Mouse (Mus musculus) MEL (cell line): ENCODE results near the gene Col13a1. TPM values are rescaled to one million over a fixed set of nuclear protein-coding genes. Genes with fewer than 3 reads are reported as not detected.

ENCODE experiments used
- DNase-seq: peaks from one replicate; pipeline ENCODE4 v3.0.0; 2011; ENCODE audit warnings: low read depth, low spot score
- H3K27ac ChIP-seq: 2 replicates; pipeline ENCODE4 v1.5.1; 2012; ENCODE audit warnings: low read depth, mild to moderate bottlenecking, control low read depth, low read length, moderate library complexity; ENCODE audit not compliant: control insufficient read depth
- H3K27me3 ChIP-seq, 2 experiments: fragments of 150-350 bp in 1 of 2; sonication (generic) in 1 of 2; 2 replicates each; pipeline ENCODE4 v1.6.1; 2012; ENCODE audit warnings: low read length in 2 of 2, mild to moderate bottlenecking in 2 of 2, improper control_type of control experiment in 1 of 2, moderate library complexity in 1 of 2; ENCODE audit not compliant: insufficient read depth in 2 of 2, control insufficient read depth in 1 of 2
- H3K36me3 ChIP-seq, 2 experiments: 2 replicates each; pipeline ENCODE4 v1.6.1; 2012 to 2014; ENCODE audit warnings: low read length in 2 of 2, improper control_type of control experiment in 1 of 2, inconsistent platforms in 1 of 2, mild to moderate bottlenecking in 1 of 2; ENCODE audit not compliant: insufficient read depth in 2 of 2, control insufficient read depth in 1 of 2
- H3K4me1 ChIP-seq, 2 experiments: fragments of 150-350 bp in 1 of 2; sonication (generic) in 1 of 2; 2 replicates each; pipeline ENCODE4 v1.6.1; 2012; ENCODE audit warnings: low read length in 2 of 2, improper control_type of control experiment in 1 of 2, mild to moderate bottlenecking in 1 of 2; ENCODE audit not compliant: insufficient read depth in 2 of 2, control insufficient read depth in 1 of 2
- H3K4me3 ChIP-seq, 2 experiments: fragments of 150-350 bp in 1 of 2; sonication (generic) in 1 of 2; 2 replicates each; pipeline ENCODE4 v1.5.1; 2012; ENCODE audit warnings: low read depth in 2 of 2, low read length in 2 of 2, mild to moderate bottlenecking in 2 of 2, moderate library complexity in 2 of 2, control low read depth in 1 of 2, improper control_type of control experiment in 1 of 2; ENCODE audit not compliant: control insufficient read depth in 1 of 2, insufficient read depth in 1 of 2
- H3K79me2 ChIP-seq: 2 replicates; pipeline ENCODE4 v1.6.1; 2012; ENCODE audit warnings: mild to moderate bottlenecking, low read length, moderate library complexity; ENCODE audit not compliant: control insufficient read depth, poor library complexity, insufficient read depth
- H3K9ac ChIP-seq: 2 replicates; pipeline ENCODE4 v1.6.1; 2012; ENCODE audit warnings: low read depth, mild to moderate bottlenecking, control low read depth, low read length, moderate library complexity; ENCODE audit not compliant: control insufficient read depth, poor library complexity, severe bottlenecking
- H3K9me3 ChIP-seq: fragments of 150-350 bp; sonication (generic); replicated peaks from 2 replicates; pipeline ENCODE4 v1.6.1; 2012; ENCODE audit warnings: mild to moderate bottlenecking, low read length, improper control_type of control experiment, moderate library complexity; ENCODE audit not compliant: insufficient read depth
- BHLHE40 ChIP-seq: IDR thresholded peaks from 2 replicates; pipeline ENCODE4 v1.6.1; 2012; ENCODE audit warnings: low read depth, mild to moderate bottlenecking, inconsistent platforms, low read length, improper control_type of control experiment, borderline replicate concordance
- CHD1 ChIP-seq: IDR thresholded peaks from 2 replicates; pipeline ENCODE4 v1.6.1; 2012; ENCODE audit warnings: low read depth, mild to moderate bottlenecking, inconsistent platforms, low read length, improper control_type of control experiment
- CHD2 ChIP-seq: IDR thresholded peaks from 2 replicates; pipeline ENCODE4 v1.6.1; 2011; ENCODE audit warnings: low read length, improper control_type of control experiment
- CTCF ChIP-seq, 3 experiments: IDR thresholded peaks in 2 of 3; conservative IDR thresholded peaks in 1 of 3; 2 replicates each; pipeline ENCODE4 v1.5.1; 2011 to 2012; ENCODE audit warnings: low read length in 3 of 3, low read depth in 2 of 3, mild to moderate bottlenecking in 2 of 3, improper control_type of control experiment in 1 of 3, inconsistent platforms in 1 of 3, mixed read lengths in 1 of 3, moderate library complexity in 1 of 3; ENCODE audit not compliant: control insufficient read depth in 1 of 3, insufficient read depth in 1 of 3, poor library complexity in 1 of 3, severe bottlenecking in 1 of 3
- HCFC1 ChIP-seq: IDR thresholded peaks from 2 replicates; pipeline ENCODE4 v1.6.1; 2012; ENCODE audit warnings: low read depth, mild to moderate bottlenecking, inconsistent platforms, low read length, improper control_type of control experiment, moderate library complexity
- JUND ChIP-seq: IDR thresholded peaks from 2 replicates; pipeline ENCODE4 v1.6.1; 2011; ENCODE audit warnings: low read depth, mild to moderate bottlenecking, improper control_type of control experiment, low read length
- MAX ChIP-seq: IDR thresholded peaks from 2 replicates; pipeline ENCODE4 v1.6.1; 2011; ENCODE audit warnings: low read length, improper control_type of control experiment
- MXI1 ChIP-seq: IDR thresholded peaks from 2 replicates; pipeline ENCODE4 v1.6.1; 2011; ENCODE audit warnings: mild to moderate bottlenecking, low read depth, low read length, improper control_type of control experiment
- RCOR1 ChIP-seq: IDR thresholded peaks from 2 replicates; pipeline ENCODE4 v1.6.1; 2012; ENCODE audit warnings: low read depth, mild to moderate bottlenecking, inconsistent platforms, low read length, improper control_type of control experiment
- TBP ChIP-seq: IDR thresholded peaks from 2 replicates; pipeline ENCODE4 v1.8.0; 2011; ENCODE audit warnings: low read depth, low read length, improper control_type of control experiment
- ZNF384 ChIP-seq: IDR thresholded peaks from 2 replicates; pipeline ENCODE4 v1.6.1; 2012; ENCODE audit warnings: low read depth, mild to moderate bottlenecking, inconsistent platforms, low read length, improper control_type of control experiment
- polyA plus RNA-seq, 2 experiments: library from polyadenylated mRNA; stranded (reverse) in 1 of 2; unstranded in 1 of 2; fragments of >175 nt in 1 of 2; fragments of >200 nt in 1 of 2; gene quantifications; 2 replicates each; pipeline versions ENCODE4 v1.2.1 to v1.2.4; 2012; ENCODE audit warnings: low replicate concordance in 2 of 2, low read depth in 1 of 2; ENCODE audit not compliant: insufficient read length in 2 of 2, insufficient read depth in 1 of 2, missing spikeins in 1 of 2
- total RNA-seq: library from RNA; depleted of rRNA; stranded (reverse); fragments of 300-350 nt; gene quantifications from 2 replicates; pipeline ENCODE4 v1.2.3, GENCODE M21; 2012

Col13a1 gene
- total and polyA plus RNA-seq, 3 experiments = not detected

DNA sequence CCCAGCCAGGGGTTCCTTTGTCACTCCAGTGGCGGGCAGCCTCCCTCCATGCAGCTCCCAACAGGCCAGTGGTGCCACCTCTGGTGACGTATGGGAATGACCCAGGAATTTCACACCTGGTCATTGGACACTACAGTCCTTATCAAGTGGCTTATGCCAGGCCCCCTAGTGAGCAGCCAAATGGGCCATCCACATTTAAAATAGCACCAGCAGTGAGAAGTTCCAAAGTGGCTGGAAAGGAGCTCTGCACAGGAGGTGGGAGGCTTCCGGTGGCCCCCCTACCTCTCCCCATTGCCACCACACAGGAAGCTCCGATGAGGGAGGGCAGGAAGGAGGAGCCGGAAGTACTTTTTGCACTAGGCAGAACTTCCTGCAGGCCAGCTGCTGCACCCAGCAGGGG, 72.7 kb downstream of the Col13a1 start:
- H3K4me1 ChIP-seq = no peaks in the 10 kb centered on the region
- no peaks in the 10 kb centered on the region for H3K79me2 ChIP-seq
- DNase-seq = no peak
- H3K4me3 ChIP-seq = no peak overlapping the region
- no peaks in the 10 kb centered on the region for H3K9me3 ChIP-seq
- H3K9ac ChIP-seq = no peak overlapping the region
- no peaks in the 10 kb centered on the region for H3K27me3 ChIP-seq
- H3K36me3 ChIP-seq = no peaks in the 10 kb centered on the region
- no peak overlapping the region for H3K27ac ChIP-seq
- no peak for TF ChIP-seq TBP
- TF ChIP-seq RCOR1 = no peak
- TF ChIP-seq MAX = no peak
- 0 out of 6 replicates have a peak, but pooled peaks of 1 of the 3 experiments have one; percentile 2 for TF ChIP-seq CTCF (IDR thresholded peaks at IDR 0.05 in 2 of 3, conservative IDR thresholded peaks at IDR 0.05 in 1 of 3; ENCODE audit: control insufficient read depth in 1 of 3, insufficient read depth in 1 of 3, low read depth in 2 of 3, low read length in 3 of 3, poor library complexity in 1 of 3, severe bottlenecking in 1 of 3)
- TF ChIP-seq BHLHE40 = no peak
- TF ChIP-seq MXI1 = no peak

DNA sequence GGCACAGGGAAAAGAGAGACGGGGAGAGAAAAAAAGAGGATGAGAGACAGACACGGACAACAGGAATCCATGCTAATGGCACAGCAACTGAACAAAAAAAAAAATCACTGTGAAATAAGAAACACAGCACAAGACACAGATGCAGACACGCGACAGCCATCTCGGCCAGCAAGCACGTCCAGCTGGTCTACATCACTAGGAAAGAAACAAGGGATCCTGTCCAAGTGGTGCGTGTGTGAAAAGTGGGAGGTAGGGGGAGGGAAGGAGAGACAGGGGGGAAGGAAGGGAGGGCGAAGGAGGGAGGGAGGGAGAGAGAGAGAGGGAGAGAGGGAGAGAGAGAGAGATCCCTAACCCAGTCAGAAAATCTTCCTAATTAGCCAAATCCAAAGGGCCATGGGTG, 73.6 kb downstream of the Col13a1 start:
- no peak overlapping the region for H3K27ac ChIP-seq
- H3K9me3 ChIP-seq = no peaks in the 10 kb centered on the region
- no peaks in the 10 kb centered on the region for H3K4me1 ChIP-seq
- no peaks in the 10 kb centered on the region for H3K27me3 ChIP-seq
- no peak for DNase-seq
- no peak overlapping the region for H3K4me3 ChIP-seq
- no peak overlapping the region for H3K9ac ChIP-seq
- no peak for TF ChIP-seq ZNF384
- H3K79me2 ChIP-seq = no peaks in the 10 kb centered on the region
- H3K36me3 ChIP-seq = no peaks in the 10 kb centered on the region

DNA sequence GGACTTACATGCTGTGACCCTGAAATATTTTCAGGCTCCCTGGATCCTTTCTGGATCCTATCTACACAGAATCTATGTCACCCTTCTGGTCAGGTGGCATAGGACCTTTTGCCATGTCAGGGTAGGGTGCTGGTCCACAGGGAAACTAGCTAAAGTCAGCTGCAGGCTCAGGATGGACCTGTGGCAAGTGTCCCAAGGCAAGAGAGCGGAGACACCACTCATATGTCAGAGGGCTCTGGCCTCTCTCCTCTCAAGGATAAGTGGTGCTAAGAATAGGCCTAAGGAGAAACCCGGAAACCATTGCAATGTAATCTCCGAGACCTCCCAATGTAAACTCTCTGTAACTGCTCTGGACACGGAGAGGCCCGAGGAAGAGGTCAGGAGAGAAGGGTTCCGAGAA, 80.8 kb downstream of the Col13a1 start:
- Histone ChIP-seq H3K27me3 (no peaks in the 10 kb centered on the region), H3K36me3 (no peaks in the 10 kb centered on the region), H3K9me3 (no peaks in the 10 kb centered on the region), H3K9ac (no peak overlapping the region), H3K4me3 (no peak overlapping the region), H3K4me1 (no peaks in the 10 kb centered on the region), H3K79me2 (no peaks in the 10 kb centered on the region), H3K27ac (no peak overlapping the region)
- no peak for DNase-seq
- TF ChIP-seq JUND = no peak
- TF ChIP-seq HCFC1 = no peak
- TF ChIP-seq RCOR1 = no peak
- no peak for TF ChIP-seq TBP
- no peak for TF ChIP-seq CHD2
- no peak for TF ChIP-seq CHD1
